ENCODE assay signal across 31 mouse cellular contexts in the genomic region with DNA sequence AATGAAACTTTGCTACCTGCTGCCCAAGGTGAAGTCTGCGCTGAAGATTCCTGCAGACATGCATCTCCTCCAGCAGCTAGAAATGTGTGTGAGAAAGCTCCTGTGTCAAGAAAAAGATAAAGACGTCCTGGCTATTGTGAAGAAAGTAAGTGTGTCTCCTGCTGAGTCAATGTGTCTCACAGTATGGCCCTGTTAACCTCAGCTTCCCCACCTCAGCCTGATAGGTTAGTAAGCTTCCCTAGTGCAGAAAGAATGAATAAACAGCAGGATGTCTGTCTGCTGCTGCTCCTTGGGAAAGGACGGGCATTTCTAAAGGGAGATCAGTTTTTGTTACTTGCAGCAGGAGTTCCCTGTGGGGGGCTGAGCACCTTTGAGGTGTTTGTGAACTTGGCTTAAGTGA. TPM values are rescaled to one million over a fixed set of nuclear protein-coding genes. Genes with fewer than 3 reads are reported as not detected.
DNase-seq lines count a peak whose midpoint lies in the region; ATAC-seq and TF ChIP-seq lines count a peak whose summit lies in the region.
"Had no signal": no experiment of that assay in that cellular context is flagged by ENCODE, and none has a peak within 500 bp of the region (broad histone marks: within the 10 kb centered on the region; RNA-seq: fewer than 3 reads in every experiment).

No protein-coding gene starts in this region.

- TF ChIP-seq CTCF in heart, adult 2 months (IDR thresholded peaks at IDR 0.05): no peak

- no peak for ATAC-seq in heart, embryonic 12.5 days (ENCODE audit: insufficient number of reproducible peaks, low FRiP score)
- ATAC-seq: activated CD4-positive, CD25-positive, alpha-beta regulatory T cell, adult 4 months; forebrain, embryonic 14.5 days; forebrain, embryonic 16.5 days had no signal

- WGBS in heart, embryonic 12.5 days: 23% methylated on average over 3 of the region's 3 CpGs
- 32% methylated on average over 3 of the region's 3 CpGs for WGBS in heart, adult 2 months

- H3K9ac ChIP-seq in heart, embryonic 12.5 days: no peak overlapping the region
- no peak overlapping the region for H3K9ac ChIP-seq in heart, adult 2 months (ENCODE audit: low read depth, low read length)
- H3K9ac ChIP-seq in ES-E14 (ENCODE audit: insufficient read depth, low read depth, low read length, poor library complexity, severe bottlenecking): no peak overlapping the region
- H3K9ac ChIP-seq: embryonic facial prominence, embryonic 13.5 days; embryonic facial prominence, embryonic 15.5 days; forebrain, embryonic 12.5 days had no signal

- no peaks in the 10 kb centered on the region for H3K9me3 ChIP-seq in heart, embryonic 12.5 days (replicated peaks)
- H3K9me3 ChIP-seq in ES-E14 (ENCODE audit: control insufficient read depth, insufficient read depth, low read depth, low read length): no peaks in the 10 kb centered on the region
- H3K9me3 ChIP-seq: embryonic facial prominence, embryonic 13.5 days; embryonic facial prominence, embryonic 15.5 days; forebrain, embryonic 10.5 days; forebrain, embryonic 12.5 days had no signal

- no peak overlapping the region for H3K4me3 ChIP-seq in heart, embryonic 12.5 days
- no peak overlapping the region for H3K4me3 ChIP-seq in heart, adult 2 months
- H3K4me3 ChIP-seq in ES-E14 (ENCODE audit: insufficient read depth in 1 of 2, low read depth in 1 of 2, low read length in 2 of 2, poor library complexity in 1 of 2, severe bottlenecking in 1 of 2): no peak overlapping the region
- H3K4me3 ChIP-seq: embryonic facial prominence, embryonic 13.5 days; embryonic facial prominence, embryonic 15.5 days; erythroblast, embryonic 14.5 days; forebrain, embryonic 10.5 days; forebrain, embryonic 12.5 days had no signal

- H3K79me2 ChIP-seq in heart, adult 2 months (replicated peaks; ENCODE audit: control insufficient read depth, insufficient read depth, low read length): no peaks in the 10 kb centered on the region

- no peaks in the 10 kb centered on the region for H3K36me3 ChIP-seq in heart, embryonic 12.5 days
- H3K36me3 ChIP-seq in heart, adult 2 months (ENCODE audit: control insufficient read depth, insufficient read depth, low read length): no peaks in the 10 kb centered on the region
- H3K36me3 ChIP-seq in ES-E14 (ENCODE audit: control insufficient read depth, insufficient read depth, low read length, poor library complexity, severe bottlenecking): no peaks in the 10 kb centered on the region
- H3K36me3 ChIP-seq: embryonic facial prominence, embryonic 13.5 days; embryonic facial prominence, embryonic 15.5 days; forebrain, embryonic 10.5 days; forebrain, embryonic 12.5 days had no signal

- H3K27me3 ChIP-seq in heart, embryonic 12.5 days (replicated peaks): 0 out of 2 replicates have a peak, but pooled peaks cover 3% of the 10 kb centered on the region
- H3K27me3 ChIP-seq in heart, adult 2 months (ENCODE audit: control insufficient read depth, insufficient read depth, low read length): no peaks in the 10 kb centered on the region
- H3K27me3 ChIP-seq: embryonic facial prominence, embryonic 13.5 days; embryonic facial prominence, embryonic 15.5 days; forebrain, embryonic 12.5 days had no signal

- H3K4me1 ChIP-seq in heart, embryonic 12.5 days (replicated peaks): peaks cover 17% of the 10 kb centered on the region
- no peaks in the 10 kb centered on the region for H3K4me1 ChIP-seq in heart, adult 2 months (ENCODE audit: control insufficient read depth, insufficient read depth, low read length)
- peaks cover 0 to 4% of the 10 kb centered on the region in 2 experiments; a peak in 1 of 4 replicates for H3K4me1 ChIP-seq in ES-E14 (ENCODE audit: control insufficient read depth in 2 of 2, insufficient read depth in 2 of 2, low read length in 2 of 2, poor library complexity in 1 of 2)
- H3K4me1 ChIP-seq: forebrain, embryonic 12.5 days had no signal

- H3K4me2 ChIP-seq in heart, embryonic 12.5 days: peak overlapping the region; percentile 9
- H3K4me2 ChIP-seq: embryonic facial prominence, embryonic 13.5 days; embryonic facial prominence, embryonic 15.5 days; forebrain, embryonic 12.5 days had no signal

- no peak for TF ChIP-seq POLR2A in heart, adult 2 months (IDR thresholded peaks at IDR 0.05; ENCODE audit: insufficient read depth, low read depth, low read length)

- intact Hi-C loops in heart, adult 2 months (cut with DNase I): no loop called here

- H3K27ac ChIP-seq in heart, embryonic 12.5 days (ENCODE audit: poor library complexity, severe bottlenecking): no peak overlapping the region
- no peak overlapping the region for H3K27ac ChIP-seq in heart, adult 2 months
- no peak overlapping the region for H3K27ac ChIP-seq in ES-E14 (ENCODE audit: insufficient read depth, low read depth, low read length, poor library complexity, severe bottlenecking)
- H3K27ac ChIP-seq: embryonic facial prominence, embryonic 13.5 days; embryonic facial prominence, embryonic 15.5 days; forebrain, embryonic 10.5 days; forebrain, embryonic 12.5 days had no signal

- no peak for TF ChIP-seq EP300 in heart, adult 2 months (IDR thresholded peaks at IDR 0.05; ENCODE audit: insufficient read depth, low read depth, low read length)

- in situ Hi-C loops in ES-E14 (cut with MboI; ENCODE audit: low sequenced_read_pairs in 2 of 2, unreplicated experiment in 2 of 2): no loop called here

- no peak for DNase-seq in heart, adult 2 months
- peak; percentile 41 for DNase-seq in ES-CJ7 (ENCODE audit: low read depth, low spot score)
- peak; percentile 19 for DNase-seq in ES-E14 (ENCODE audit: low read depth, low spot score)
- peak; percentile 3 for DNase-seq in WW6 (ENCODE audit: low read depth, low spot score)
- DNase-seq in adipocyte (ENCODE audit: low spot score): no peak
- DNase-seq in lung, postnatal 14 days: no peak
- DNase-seq in layer of hippocampus, postnatal 10 days (ENCODE audit: low spot score in 2 of 2): no peak
- DNase-seq: adrenal gland, adult 2 months; adrenal gland, postnatal 10 days; adrenal gland, postnatal 25 days; cerebellum, adult 11 months; cerebellum, adult 18-20 months; cerebellum, adult 8-10 months; cerebellum, adult 9-11 months; cerebellum, postnatal 14 days; cerebellum, postnatal 36 days; embryo, embryonic 11 days had no signal

TF ChIP-seq in ES-E14, 5 proteins besides CTCF, POLR2A, EP300 and RAD21:
- TF ChIP-seq ZC3H11A (IDR thresholded peaks at IDR 0.05; ENCODE audit: borderline replicate concordance, low read depth, low read length): no peak
- no peak for TF ChIP-seq ZNF384 (IDR thresholded peaks at IDR 0.05; ENCODE audit: low read depth, low read length)
- TF ChIP-seq CHD2 (IDR thresholded peaks at IDR 0.05; ENCODE audit: low read depth, low read length): no peak
- no peak for TF ChIP-seq MAFK (IDR thresholded peaks at IDR 0.05; ENCODE audit: insufficient read depth, low read depth, low read length)
- TF ChIP-seq HCFC1 (IDR thresholded peaks at IDR 0.05; ENCODE audit: borderline replicate concordance, insufficient read depth, low read length): no peak

RNA-seq across cellular contexts. Expression of gene Serpina10, which starts 30.9 kb away (rescaled TPM):
- polyA plus RNA-seq in heart, embryonic 12.5 days (2016; fragmentation: Nextera tagmentation; extraction: Ambion mirVana): 0.09 and 0.31 TPM in 2 replicates
- not detected for total RNA-seq in heart, adult 2 months (2021)
- polyA plus RNA-seq in heart, adult 2 months (2012; rRNA removed): not detected in 2 replicates
- not detected in 2 replicates for total RNA-seq in ES-E14 (2012; rRNA removed)
- not detected for total RNA-seq in layer of hippocampus, postnatal 10 days (2021)
- total RNA-seq: common myeloid progenitor, adult 5-6 weeks had no signal
- polyA plus RNA-seq: activated CD4-positive, CD25-positive, alpha-beta regulatory T cell, adult 4 months; adrenal gland, adult 2 months; brain, embryonic 14.5 days; C2C12; erythroblast, embryonic 14.5 days; forebrain, embryonic 10.5 days; forebrain, embryonic 12.5 days had no signal

RNA-seq across cellular contexts. Expression of gene Serpina6, which starts 56.6 kb away (rescaled TPM):
- polyA plus RNA-seq in heart, embryonic 12.5 days (2016; fragmentation: Nextera tagmentation; extraction: Ambion mirVana): 1.6 and 14.3 TPM in 2 replicates
- total RNA-seq in heart, adult 2 months (2021): not detected
- polyA plus RNA-seq in heart, adult 2 months (2012; rRNA removed): 0.12 TPM in 1 of 2 replicates, not detected in the other
- total RNA-seq in ES-E14 (2012; rRNA removed): not detected in 2 replicates
- not detected for total RNA-seq in layer of hippocampus, postnatal 10 days (2021)
- total RNA-seq: common myeloid progenitor, adult 5-6 weeks; MEL had no signal
- polyA plus RNA-seq: activated CD4-positive, CD25-positive, alpha-beta regulatory T cell, adult 4 months; embryonic facial prominence, embryonic 13.5 days; forebrain, embryonic 10.5 days; forebrain, embryonic 12.5 days; forebrain, embryonic 14.5 days; forebrain, embryonic 16.5 days; frontal cortex, adult 2 months had no signal

Comparison
In these comparisons a context has a peak if more than half of its experiments do, and no peak if none do; other contexts are left out.
1. DNase-seq: peak in ES-CJ7 (single experiment), ES-E14 (single experiment) and WW6 (single experiment); none in heart, adult 2 months (0 of 2), adipocyte (single experiment), lung, postnatal 14 days (single experiment) and layer of hippocampus, postnatal 10 days (0 of 2).